Mouse (Mus musculus) spleen, adult 2 months (tissue): Measurements from ENCODE around the gene L1cam.

Experiments
- CTCF ChIP-seq: fragments of 200-500 bp; IDR thresholded peaks from 2 replicates; pipeline ENCODE4 v1.5.1; 2011; ENCODE audit warnings: mild to moderate bottlenecking, inconsistent platforms; ENCODE audit not compliant: insufficient read depth, insufficient read length, insufficient replicate concordance; ENCODE audit errors: extremely low read depth
- POLR2A ChIP-seq: fragments of 200-500 bp; IDR thresholded peaks from 2 replicates; pipeline ENCODE4 v1.6.1; 2011; ENCODE audit warnings: low read depth, low read length, inconsistent platforms

DNA sequence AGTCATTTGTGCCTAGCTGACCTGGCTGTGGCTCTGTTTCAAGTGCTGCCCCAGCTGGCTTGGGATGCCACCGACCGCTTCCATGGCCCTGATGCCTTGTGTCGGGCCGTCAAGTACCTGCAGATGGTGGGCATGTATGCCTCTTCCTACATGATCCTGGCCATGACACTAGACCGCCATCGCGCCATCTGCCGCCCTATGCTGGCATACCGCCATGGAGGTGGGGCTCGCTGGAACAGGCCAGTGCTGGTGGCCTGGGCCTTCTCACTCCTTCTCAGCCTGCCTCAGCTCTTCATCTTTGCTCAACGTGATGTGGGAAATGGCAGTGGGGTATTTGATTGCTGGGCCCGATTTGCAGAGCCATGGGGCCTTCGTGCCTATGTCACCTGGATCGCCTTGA is 3.1 kb downstream of the L1cam start:
- TF ChIP-seq POLR2A = no peak
- TF ChIP-seq CTCF = no peak
